Mouse (Mus musculus) T-helper 2 cell (primary cell): ENCODE measurements around the gene Wdr44.

Experiments used
- in situ Hi-C: fragments of 300-600 bp; cut with MboI, MseI; formaldehyde crosslinking; loops from one replicate; pipeline ENCODE4 v1.15.1; 2025; ENCODE audit warnings: high pct_unique_total_duplicates

Wdr44 gene

DNA sequence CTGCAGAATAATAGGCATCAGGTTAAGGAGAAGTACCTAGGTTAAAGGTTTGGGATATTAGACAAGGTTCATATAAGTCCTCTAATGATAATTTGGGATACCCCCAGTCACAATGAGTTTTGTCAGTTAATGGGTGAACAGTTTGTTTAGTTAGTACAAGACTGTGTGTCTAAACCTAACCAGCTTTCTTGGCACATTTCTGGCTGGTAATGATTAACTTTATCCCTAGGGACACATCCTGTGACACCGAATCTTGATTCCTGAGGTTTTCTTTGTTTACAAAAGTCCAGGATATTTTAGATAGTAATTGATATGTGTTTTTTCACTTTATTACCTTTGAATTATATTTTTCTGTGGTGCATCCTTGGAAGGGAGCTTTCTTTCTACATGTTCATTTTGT, 148.1 kb downstream of the Wdr44 start:
- in situ Hi-C loops, result no loop called here
